ENCODE assay signal across 22 mouse cellular contexts in genomic region chr6:124436245-124436644, GRCm38 (mm10).
"Had no signal": no experiment of that assay in that cellular context is flagged by ENCODE, and none has a peak within 500 bp of the region (broad histone marks: within the 10 kb centered on the region; RNA-seq: fewer than 3 reads in every experiment).

No protein-coding gene starts in this region.

- H3K27ac ChIP-seq: limb, embryonic 12.5 days; limb, embryonic 15.5 days; liver, embryonic 14.5 days; macrophage; midbrain, embryonic 12.5 days; midbrain, embryonic 15.5 days; neural tube, embryonic 12.5 days; neural tube, embryonic 15.5 days; stomach, postnatal 0 days had no signal

- DNase-seq: kidney, postnatal 14 days; kidney, postnatal 4 days; left cerebral cortex, postnatal 4 days; liver, postnatal 0 days; lung, embryonic 14.5 days; right cerebral cortex, adult 18-20 months; right cerebral cortex, postnatal 14 days; right cerebral cortex, postnatal 4 days; thymus, adult 2 months; thymus, postnatal 14 days; thymus, postnatal 4 days had no signal

- H3K4me2 ChIP-seq: limb, embryonic 12.5 days; limb, embryonic 15.5 days; liver, embryonic 11.5 days; lung, embryonic 14.5 days; midbrain, embryonic 12.5 days; midbrain, embryonic 15.5 days; neural tube, embryonic 12.5 days; neural tube, embryonic 15.5 days had no signal

- H3K4me1 ChIP-seq: limb, embryonic 12.5 days; limb, embryonic 15.5 days had no signal

- H3K27me3 ChIP-seq: limb, embryonic 12.5 days; limb, embryonic 15.5 days; midbrain, embryonic 12.5 days; midbrain, embryonic 15.5 days; neural tube, embryonic 12.5 days; neural tube, embryonic 15.5 days had no signal

- H3K36me3 ChIP-seq: limb, embryonic 12.5 days; limb, embryonic 15.5 days had no signal

- H3K4me3 ChIP-seq: limb, embryonic 12.5 days; limb, embryonic 15.5 days; midbrain, embryonic 12.5 days; midbrain, embryonic 15.5 days; neural tube, embryonic 12.5 days; neural tube, embryonic 15.5 days had no signal

- H3K9ac ChIP-seq: limb, embryonic 12.5 days; limb, embryonic 15.5 days; liver, embryonic 14.5 days; liver, postnatal 0 days; lung, embryonic 14.5 days; midbrain, embryonic 12.5 days; midbrain, embryonic 15.5 days; neural tube, embryonic 12.5 days; neural tube, embryonic 15.5 days had no signal

- H3K9me3 ChIP-seq: limb, embryonic 12.5 days; limb, embryonic 15.5 days; midbrain, embryonic 12.5 days; midbrain, embryonic 15.5 days; neural tube, embryonic 12.5 days; neural tube, embryonic 15.5 days had no signal

- ATAC-seq: liver, postnatal 0 days; lung, postnatal 0 days; midbrain, embryonic 15.5 days had no signal
